Mouse (Mus musculus) kidney, adult 2 months (tissue): ENCODE data around the gene Rer1.

Source experiments
- CTCF ChIP-seq: fragments of 200-500 bp; conservative IDR thresholded peaks from 2 replicates; pipeline ENCODE4 v1.5.1; 2011; ENCODE audit warnings: low read depth, mild to moderate bottlenecking, control low read depth, low read length, moderate library complexity, mixed read lengths; ENCODE audit not compliant: insufficient read depth, insufficient read length
- POLR2A ChIP-seq: fragments of 200-500 bp; IDR thresholded peaks from one replicate; pipeline ENCODE4 v1.6.1; 2011; ENCODE audit warnings: low read depth, low read length, control low read depth

- TF ChIP-seq POLR2A, result no peak
- no peak for TF ChIP-seq CTCF
These were observed 34.4 kb upstream of the Rer1 start for GRCm38 (mm10) chr4:155120583-155120982.
